Mouse (Mus musculus) gastrocnemius, postnatal 36 days (tissue): ENCODE measurements around the gene Acadvl. TPM values are rescaled to one million over a fixed set of nuclear protein-coding genes. Genes with fewer than 3 reads are reported as not detected.
A peak's percentile ranks its signal among the peaks of the same experiment; 100 is the strongest.

Experiments
- DNase-seq, 2 experiments: peaks; one replicate each; pipeline ENCODE4 v3.0.0; 2022
- intact Hi-C: fragments of 180-260 bp; cut with DNase I; formaldehyde crosslinking; loops from one replicate; pipeline ENCODE4 v1.15.1; 2025
- long read RNA-seq, 2 experiments: library from polyadenylated mRNA; stranded (forward); transcript quantifications; one replicate each; pipeline ENCODE4 v2.0.0; 2021
- total RNA-seq, 2 experiments: library from RNA; stranded (reverse); gene quantifications; 2 replicates each; pipeline ENCODE4 v1.2.3; 2021

The Acadvl gene
- 100 to 1,000 TPM; 320 to 384 TPM for total RNA-seq
- long read RNA-seq, experiment 1, transcript Acadvl-202 (20 exons, 2,168 nt) = major isoform, 399 of 499 reads
- long read RNA-seq, experiment 1, partial matches to known transcripts = 74 of 499 reads
- long read RNA-seq, experiment 1, other reads (novel, unspliced or antisense) = 22 of 499 reads
- long read RNA-seq, experiment 2, transcript Acadvl-201 (19 exons, 2,020 nt) = minor isoform, 10 of 622 reads
- long read RNA-seq, experiment 2, transcript Acadvl-202 (20 exons, 2,168 nt) = major isoform, 508 of 622 reads
- long read RNA-seq, experiment 2, partial matches to known transcripts = 71 of 622 reads
- long read RNA-seq, experiment 2, other reads (novel, unspliced or antisense) = 31 of 622 reads

- intact Hi-C loops = no loop called here
- DNase-seq = peak; percentile 81 to 86
These were observed at the start of gene Acadvl for GRCm38 (mm10) chr11:70014880-70015558. Gene Acadvl, minus strand, starts transcription at chr11:70015411.

- no peak for DNase-seq
- intact Hi-C loops = no loop called here
These were observed 47.8 kb upstream of the Acadvl start for GRCm38 (mm10) chr11:70063053-70063452.

GRCm38 (mm10) chr11:70059930-70060329, 44.7 kb upstream of the Acadvl start:
- intact Hi-C loops = loop anchor here (5.0 kb wide), 1 partner anchor 152 kb away; the partner anchor contains the start of gene Slc16a11
- DNase-seq = no peak

DNA sequence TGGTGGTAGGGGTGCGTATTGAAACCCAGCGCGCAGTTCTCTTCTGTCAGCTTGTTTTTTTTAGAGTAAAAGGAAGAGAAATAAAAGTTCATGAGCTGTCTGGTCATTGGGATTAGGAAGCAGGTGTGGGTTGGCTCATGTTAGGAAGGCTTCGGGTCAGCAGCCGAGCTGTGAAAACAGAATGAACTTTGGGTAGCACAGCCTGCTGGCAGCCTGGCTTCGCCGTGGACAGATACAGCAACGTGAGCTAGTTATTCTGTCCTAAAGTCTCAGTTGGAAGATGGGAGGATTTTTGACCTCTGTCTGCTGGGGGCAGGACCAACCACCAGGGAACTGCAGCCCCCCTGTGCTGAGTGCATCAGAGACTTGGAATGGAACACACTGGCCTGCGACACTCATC, 42.6 kb upstream of the Acadvl start:
- intact Hi-C loops = loop anchor here (5.0 kb wide), 1 partner anchor 154 kb away; the partner anchor contains the start of gene Slc16a11
- DNase-seq = no peak

GRCm38 (mm10) chr11:70055618-70056214, 40.5 kb upstream of the Acadvl start:
- peak; percentile 59 to 64 for DNase-seq
- intact Hi-C loops = loop anchor here (5.0 kb wide), 1 partner anchor 157 kb away; the partner anchor contains the start of gene Slc16a11

DNA sequence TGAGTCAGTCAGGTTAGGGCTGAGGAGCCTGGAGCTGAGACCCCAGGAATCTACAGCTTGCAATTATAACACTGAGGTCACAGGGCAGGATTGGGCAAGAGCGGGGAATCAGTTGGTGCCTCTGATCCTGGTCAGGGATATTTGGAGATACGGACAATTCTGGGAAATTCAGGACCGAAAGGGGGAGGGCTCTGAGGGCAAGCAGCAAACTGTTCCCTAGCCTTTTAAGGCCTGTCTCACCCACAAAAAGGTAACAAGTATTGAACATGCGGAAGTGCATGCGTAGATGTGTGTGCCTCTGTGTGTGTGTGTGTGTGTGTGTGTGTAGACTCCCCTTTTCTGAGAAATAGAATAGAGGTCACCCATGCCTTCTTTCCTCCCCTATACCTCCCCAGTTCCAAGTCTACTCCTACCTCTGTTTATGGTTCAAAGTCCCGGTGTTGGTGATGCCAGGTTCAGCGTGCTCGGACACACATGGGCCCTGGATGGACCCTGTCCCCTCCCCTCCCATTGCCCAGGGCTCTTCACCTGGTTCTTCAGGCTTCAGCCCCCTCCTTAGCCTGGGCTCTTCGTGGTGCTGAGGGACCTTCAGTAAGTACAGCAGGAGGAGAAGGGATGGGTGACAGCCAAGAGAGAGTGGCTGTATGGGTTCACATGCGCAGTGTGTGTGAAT, 38.8 kb upstream of the Acadvl start, which contains the start of gene Asgr1:
TSS of gene Asgr1 (plus strand) at position 188 of the 673 bp plus-strand sequence.
- intact Hi-C loops = no loop called here
- no peak for DNase-seq

DNA sequence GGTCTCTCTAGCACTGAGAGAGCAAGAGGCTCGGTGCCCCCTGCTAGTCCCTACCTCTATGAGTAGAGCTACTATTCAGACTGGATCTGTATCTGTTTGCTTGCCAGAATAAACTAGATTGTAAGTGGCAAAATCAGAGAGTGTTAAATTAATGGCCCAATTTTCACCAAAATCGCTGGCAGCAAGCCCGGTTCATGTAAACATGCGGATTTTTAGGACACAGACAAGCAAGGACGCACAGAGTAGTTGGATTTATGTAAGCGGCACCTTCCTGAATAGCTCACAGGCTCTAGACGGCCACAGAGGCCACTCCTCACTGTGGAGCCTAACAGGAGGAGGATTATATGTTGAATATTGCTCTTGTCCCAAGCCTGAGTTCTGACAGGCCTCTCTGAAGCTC, 37.9 kb upstream of the Acadvl start:
- intact Hi-C loops = no loop called here
- no peak for DNase-seq

DNA sequence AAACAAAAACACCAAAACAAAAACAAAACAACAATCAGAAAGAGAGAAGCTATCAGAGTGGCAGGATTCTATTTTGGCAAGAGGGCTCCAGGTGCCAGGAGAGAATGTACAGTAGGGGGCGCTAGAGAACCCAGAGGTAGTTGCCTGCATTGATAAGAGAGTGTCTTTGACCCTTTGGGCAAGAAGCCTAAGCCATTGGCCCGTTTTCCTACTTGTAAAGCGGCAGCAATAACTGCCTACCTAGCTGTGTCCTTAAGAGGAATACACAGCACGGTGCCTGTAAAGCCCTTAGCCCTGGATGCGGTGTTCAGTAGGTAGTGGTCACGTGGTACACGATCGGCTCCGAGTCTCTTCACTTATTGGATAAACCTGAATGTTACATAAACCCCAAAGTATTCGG, 34.6 kb upstream of the Acadvl start:
- no peak for DNase-seq
- intact Hi-C loops = no loop called here

DNA sequence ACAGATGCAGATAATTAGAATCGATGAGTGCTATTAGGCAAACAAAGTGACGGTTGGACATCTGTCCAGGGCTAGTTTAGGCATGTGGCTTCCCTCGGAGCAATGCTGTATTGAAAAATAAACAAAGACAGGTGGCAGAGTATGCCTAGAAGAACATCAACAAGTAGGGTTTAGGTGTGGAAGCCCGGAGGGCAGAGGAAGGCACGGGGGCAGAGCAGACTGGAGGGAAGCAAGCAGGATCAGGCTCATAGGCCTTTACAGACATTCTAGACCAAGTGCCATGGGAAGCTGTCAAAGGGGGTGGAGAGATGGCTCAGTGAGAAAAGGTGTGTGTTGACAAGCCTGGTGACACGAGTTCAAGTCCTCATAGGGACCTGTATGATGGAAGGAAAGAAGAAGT, 34.2 kb upstream of the Acadvl start:
- intact Hi-C loops = no loop called here
- DNase-seq = no peak

DNA sequence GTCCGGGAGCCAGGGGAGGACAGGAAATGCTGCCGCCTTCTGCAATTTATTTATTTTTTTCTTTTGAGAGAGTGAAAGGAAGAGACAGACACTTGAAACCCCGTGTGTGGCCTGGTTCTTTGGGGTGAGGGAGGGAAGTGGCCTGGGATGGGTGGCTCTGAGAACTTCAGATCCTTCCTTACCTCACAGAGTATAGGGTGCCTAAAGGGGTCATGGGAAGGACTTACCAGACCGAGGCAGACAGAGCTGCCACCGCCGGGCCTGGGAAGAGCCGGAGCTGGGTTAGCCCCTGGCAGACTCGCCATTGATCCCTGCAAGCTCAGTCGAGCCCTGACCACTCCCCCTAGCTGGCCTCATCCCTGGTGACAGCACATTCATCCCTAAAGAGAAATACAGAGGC, 30.2 kb upstream of the Acadvl start:
- no peak for DNase-seq
- intact Hi-C loops = no loop called here

- intact Hi-C loops = no loop called here
- no peak for DNase-seq
These were observed 28.5 kb upstream of the Acadvl start for GRCm38 (mm10) chr11:70043665-70044064.

DNA sequence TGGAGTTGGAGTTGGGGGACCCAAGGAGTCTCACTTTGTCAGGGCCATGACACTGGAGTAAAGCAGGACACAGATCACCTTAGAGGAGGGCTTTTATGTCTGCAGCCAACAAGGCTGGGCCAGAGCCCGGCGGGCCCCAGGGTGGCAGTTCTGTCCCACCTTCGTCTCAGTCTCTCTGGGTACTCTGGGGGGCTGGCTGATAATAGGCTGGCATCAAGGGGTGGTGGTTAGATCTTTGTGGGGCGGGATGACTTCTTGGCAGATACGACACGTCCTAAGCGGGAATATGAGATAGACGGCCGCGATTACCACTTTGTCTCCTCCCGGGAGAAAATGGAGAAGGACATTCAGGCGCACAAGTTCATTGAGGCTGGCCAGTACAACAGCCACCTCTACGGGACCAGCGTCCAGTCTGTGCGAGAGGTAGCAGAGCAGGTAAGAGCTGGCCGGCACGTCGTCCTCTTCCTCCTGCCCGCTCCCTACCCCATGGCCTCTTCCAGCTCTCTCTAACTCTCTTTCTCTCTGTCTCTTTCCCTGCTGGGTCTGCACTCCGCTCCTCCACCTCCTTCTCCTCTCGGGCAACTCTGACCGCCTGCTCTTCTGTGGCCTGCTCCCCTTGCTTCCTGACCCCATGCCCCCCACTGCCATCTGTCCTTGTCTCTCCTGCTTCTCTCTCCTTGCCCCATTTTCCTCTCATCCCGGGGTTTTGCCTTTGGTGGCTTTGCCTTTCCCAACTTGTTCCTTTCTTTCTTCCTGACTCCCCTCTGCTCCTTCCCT, 27.3 kb upstream of the Acadvl start:
- DNase-seq = no peak
- intact Hi-C loops = no loop called here

DNA sequence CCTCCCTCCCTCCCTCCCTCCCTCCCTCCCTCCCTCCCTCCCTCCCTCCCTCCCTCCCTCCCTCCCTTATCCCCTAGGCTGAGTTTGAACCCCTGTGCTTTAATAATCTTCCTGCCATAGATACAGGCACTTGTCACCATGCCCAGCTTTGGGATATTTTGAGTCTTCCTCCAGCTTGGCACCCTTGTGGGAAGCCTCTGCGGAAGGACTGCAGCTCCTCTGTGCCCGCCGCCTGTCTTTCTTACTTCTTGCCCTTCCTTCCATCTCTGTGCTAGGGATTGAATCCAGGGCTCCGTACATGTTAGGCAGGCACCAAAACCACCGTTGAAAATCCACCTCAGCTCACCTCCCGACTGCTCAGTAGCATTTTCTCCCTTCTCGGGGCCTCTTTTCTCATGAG, 25.0 kb upstream of the Acadvl start:
- DNase-seq = no peak
- intact Hi-C loops = no loop called here

DNA sequence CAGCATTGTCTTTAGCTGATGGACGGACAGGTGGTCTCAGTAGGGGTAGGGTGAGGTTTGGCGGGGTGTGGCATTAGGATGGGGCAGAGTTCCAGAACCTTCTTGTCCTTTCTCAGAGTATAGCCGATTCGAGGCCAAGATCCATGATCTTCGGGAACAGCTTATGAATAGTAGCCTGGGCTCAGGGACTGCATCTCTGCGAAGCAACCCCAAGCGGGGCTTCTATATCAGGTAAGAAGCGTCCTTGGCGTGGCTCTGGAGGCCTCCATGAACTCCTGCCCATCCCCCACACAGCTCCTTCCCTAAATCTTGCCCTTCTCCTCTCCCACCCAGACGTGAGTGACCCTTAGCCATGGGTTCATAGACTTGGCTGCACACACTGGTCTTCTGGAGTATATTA, 24.4 kb upstream of the Acadvl start:
- intact Hi-C loops = no loop called here
- no peak for DNase-seq

GRCm38 (mm10) chr11:70038174-70038573, 23.0 kb upstream of the Acadvl start:
- intact Hi-C loops = no loop called here
- no peak for DNase-seq

- no peak for DNase-seq
- intact Hi-C loops = no loop called here
These were observed 16.1 kb upstream of the Acadvl start for GRCm38 (mm10) chr11:70031321-70031670.

- intact Hi-C loops = no loop called here
- DNase-seq = no peak
These were observed 15.6 kb upstream of the Acadvl start for GRCm38 (mm10) chr11:70030651-70031320.

GRCm38 (mm10) chr11:70029829-70030550, 14.8 kb upstream of the Acadvl start:
- DNase-seq = no peak
- intact Hi-C loops = no loop called here
